Comparison of ENCODE assay signal across 17 mouse cellular contexts in the genomic region with DNA sequence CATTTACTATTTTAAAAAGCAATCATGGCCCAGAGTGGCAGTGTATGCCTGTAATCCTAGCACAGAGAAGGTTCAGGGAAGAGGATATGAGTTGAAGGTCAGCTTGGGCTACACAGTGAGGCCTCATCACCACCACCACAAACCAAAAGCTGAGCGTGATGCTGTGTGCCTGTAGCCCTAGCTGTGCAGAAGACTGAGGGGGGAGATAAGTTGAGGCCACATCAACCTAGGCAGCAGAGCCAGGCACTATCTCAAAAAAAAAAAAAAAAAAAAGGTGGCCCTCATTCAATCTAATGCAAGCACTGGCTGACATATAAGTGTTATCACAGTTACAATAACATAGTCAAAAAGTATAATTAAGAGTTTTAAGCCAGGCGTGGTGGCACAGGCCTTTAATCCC.
"Had no signal": no experiment of that assay in that cellular context is flagged by ENCODE, and none has a peak within 500 bp of the region (broad histone marks: within the 10 kb centered on the region; RNA-seq: fewer than 3 reads in every experiment).

No protein-coding gene starts in this region.

- H3K27ac ChIP-seq: intestine, embryonic 15.5 days; limb, embryonic 10.5 days; limb, embryonic 13.5 days; macrophage; neural tube, embryonic 12.5 days; stomach, postnatal 0 days had no signal

- H3K4me2 ChIP-seq: intestine, embryonic 15.5 days; limb, embryonic 13.5 days; lung, embryonic 14.5 days; midbrain, embryonic 11.5 days; neural tube, embryonic 12.5 days had no signal

- ATAC-seq: intestine, embryonic 15.5 days; lung, postnatal 0 days had no signal

- H3K9ac ChIP-seq: intestine, embryonic 15.5 days; limb, embryonic 13.5 days; lung, embryonic 14.5 days; neural tube, embryonic 12.5 days had no signal

- H3K9me3 ChIP-seq: intestine, embryonic 15.5 days; limb, embryonic 10.5 days; limb, embryonic 13.5 days; megakaryocyte, embryonic 14.5 days; neural tube, embryonic 12.5 days had no signal

- H3K4me3 ChIP-seq: intestine, embryonic 15.5 days; limb, embryonic 10.5 days; limb, embryonic 13.5 days; megakaryocyte, embryonic 14.5 days; neural tube, embryonic 12.5 days had no signal

- DNase-seq: kidney, adult 11 months; kidney, adult 8-10 months; kidney, postnatal 14 days; kidney, postnatal 4 days; lung, embryonic 14.5 days; midbrain, embryonic 14.5 days; retina, postnatal 1 day; right cerebral cortex, postnatal 25 days had no signal

- H3K27me3 ChIP-seq: intestine, embryonic 15.5 days; limb, embryonic 13.5 days; megakaryocyte, embryonic 14.5 days; neural tube, embryonic 12.5 days had no signal

- H3K4me1 ChIP-seq: intestine, embryonic 15.5 days; limb, embryonic 13.5 days; neural tube, embryonic 12.5 days had no signal
